Mouse (Mus musculus): ENCODE measurements around the gene Shc1. TPM values are rescaled to one million over a fixed set of nuclear protein-coding genes. Genes with fewer than 3 reads are reported as not detected.
A peak's percentile ranks its signal among the peaks of the same experiment; 100 is the strongest.

The Shc1 gene
- polyA plus RNA-seq, 1 experiment from 2014 or later, result 14.4 TPM

GRCm38 (mm10) chr3:89382033-89382882 is 36.0 kb upstream of the Shc1 start:
- Histone ChIP-seq H3K36me3 (ENCODE audit: control insufficient read depth, insufficient read depth) (no peaks in the 10 kb centered on the region), H3K9ac (replicated peaks; ENCODE audit: low read depth, low read length) (no peak overlapping the region), H3K4me3 (replicated peaks; ENCODE audit: low read length) (no peak overlapping the region), H3K9me3 (ENCODE audit: control insufficient read depth, low read length) (no peaks in the 10 kb centered on the region), H3K4me1 (replicated peaks; ENCODE audit: control insufficient read depth, insufficient read depth, low read length) (peaks cover 12% of the 10 kb centered on the region), H3K27me3 (replicated peaks; ENCODE audit: control insufficient read depth, insufficient read depth, low read length) (no peaks in the 10 kb centered on the region), H3K4me2 (ENCODE audit: low read length) (no peak overlapping the region), H3K27ac (ENCODE audit: low read length) (no peak overlapping the region)
- no peak for ATAC-seq
- WGBS, result 87% methylated on average over 9 of the region's 9 CpGs

- Histone ChIP-seq H3K4me3 (replicated peaks; ENCODE audit: low read length) (no peak overlapping the region), H3K4me2 (ENCODE audit: low read length) (no peak overlapping the region), H3K9me3 (ENCODE audit: control insufficient read depth, low read length) (no peaks in the 10 kb centered on the region), H3K9ac (replicated peaks; ENCODE audit: low read depth, low read length) (no peak overlapping the region), H3K27ac (ENCODE audit: low read length) (no peak overlapping the region), H3K4me1 (replicated peaks; ENCODE audit: control insufficient read depth, insufficient read depth, low read length) (peaks cover 11% of the 10 kb centered on the region), H3K36me3 (ENCODE audit: control insufficient read depth, insufficient read depth) (no peaks in the 10 kb centered on the region), H3K27me3 (replicated peaks; ENCODE audit: control insufficient read depth, insufficient read depth, low read length) (no peaks in the 10 kb centered on the region)
- ATAC-seq, result no peak
- 83% methylated on average over 5 of the region's 5 CpGs for WGBS
Observed at GRCm38 (mm10) chr3:89382950-89383349, 35.3 kb upstream of the Shc1 start.

GRCm38 (mm10) chr3:89383651-89384255 is 34.5 kb upstream of the Shc1 start:
- H3K4me1 ChIP-seq (replicated peaks; ENCODE audit: control insufficient read depth, insufficient read depth, low read length), result peaks cover 9% of the 10 kb centered on the region
- 90% methylated on average over 5 of the region's 5 CpGs for WGBS
- H3K9ac ChIP-seq (replicated peaks; ENCODE audit: low read depth, low read length), result no peak overlapping the region
- no peaks in the 10 kb centered on the region for H3K36me3 ChIP-seq (ENCODE audit: control insufficient read depth, insufficient read depth)
- no peak overlapping the region for H3K4me2 ChIP-seq (ENCODE audit: low read length)
- no peak for ATAC-seq
- H3K27me3 ChIP-seq (replicated peaks; ENCODE audit: control insufficient read depth, insufficient read depth, low read length), result no peaks in the 10 kb centered on the region
- no peak overlapping the region for H3K27ac ChIP-seq (ENCODE audit: low read length)
- H3K9me3 ChIP-seq (ENCODE audit: control insufficient read depth, low read length), result no peaks in the 10 kb centered on the region
- H3K4me3 ChIP-seq (replicated peaks; ENCODE audit: low read length), result no peak overlapping the region

GRCm38 (mm10) chr3:89384331-89385076 is 33.7 kb upstream of the Shc1 start:
- WGBS, result 53% methylated on average over 12 of the region's 12 CpGs

GRCm38 (mm10) chr3:89385451-89385850 is 32.8 kb upstream of the Shc1 start:
- ATAC-seq, result no peak
- Histone ChIP-seq H3K36me3 (ENCODE audit: control insufficient read depth, insufficient read depth) (no peaks in the 10 kb centered on the region), H3K9me3 (ENCODE audit: control insufficient read depth, low read length) (no peaks in the 10 kb centered on the region), H3K27ac (ENCODE audit: low read length) (no peak overlapping the region), H3K4me3 (replicated peaks; ENCODE audit: low read length) (no peak overlapping the region), H3K9ac (replicated peaks; ENCODE audit: low read depth, low read length) (no peak overlapping the region), H3K4me2 (ENCODE audit: low read length) (no peak overlapping the region), H3K27me3 (replicated peaks; ENCODE audit: control insufficient read depth, insufficient read depth, low read length) (no peaks in the 10 kb centered on the region), H3K4me1 (replicated peaks; ENCODE audit: control insufficient read depth, insufficient read depth, low read length) (peaks cover 6% of the 10 kb centered on the region)
- WGBS, result 41% methylated on average over 8 of the region's 11 CpGs

More at GRCm38 (mm10) chr3:89384331-89385076, 33.7 kb upstream of the Shc1 start:
- no peak overlapping the region for H3K4me2 ChIP-seq (ENCODE audit: low read length)
- H3K36me3 ChIP-seq (ENCODE audit: control insufficient read depth, insufficient read depth), result no peaks in the 10 kb centered on the region
- no peak overlapping the region for H3K4me3 ChIP-seq (replicated peaks; ENCODE audit: low read length)
- H3K4me1 ChIP-seq (replicated peaks; ENCODE audit: control insufficient read depth, insufficient read depth, low read length), result peaks cover 6% of the 10 kb centered on the region
- ATAC-seq, result no peak
- H3K27me3 ChIP-seq (replicated peaks; ENCODE audit: control insufficient read depth, insufficient read depth, low read length), result no peaks in the 10 kb centered on the region
- no peaks in the 10 kb centered on the region for H3K9me3 ChIP-seq (ENCODE audit: control insufficient read depth, low read length)
- no peak overlapping the region for H3K27ac ChIP-seq (ENCODE audit: low read length)
- no peak overlapping the region for H3K9ac ChIP-seq (replicated peaks; ENCODE audit: low read depth, low read length)

GRCm38 (mm10) chr3:89386438-89387420 is 31.5 kb upstream of the Shc1 start:
- no peak overlapping the region for H3K9ac ChIP-seq (replicated peaks; ENCODE audit: low read depth, low read length)
- H3K4me3 ChIP-seq (replicated peaks; ENCODE audit: low read length), result no peak overlapping the region
- 59% methylated on average over 17 of the region's 17 CpGs for WGBS
- H3K4me1 ChIP-seq (replicated peaks; ENCODE audit: control insufficient read depth, insufficient read depth, low read length), result peaks cover 18% of the 10 kb centered on the region
- H3K27me3 ChIP-seq (replicated peaks; ENCODE audit: control insufficient read depth, insufficient read depth, low read length), result no peaks in the 10 kb centered on the region
- no peak for ATAC-seq
- no peak overlapping the region for H3K4me2 ChIP-seq (ENCODE audit: low read length)
- H3K9me3 ChIP-seq (ENCODE audit: control insufficient read depth, low read length), result no peaks in the 10 kb centered on the region
- H3K36me3 ChIP-seq (ENCODE audit: control insufficient read depth, insufficient read depth), result no peaks in the 10 kb centered on the region
- H3K27ac ChIP-seq (ENCODE audit: low read length), result no peak overlapping the region

GRCm38 (mm10) chr3:89387632-89388031 is 30.6 kb upstream of the Shc1 start:
- WGBS, result 76% methylated on average over 11 of the region's 11 CpGs

GRCm38 (mm10) chr3:89388134-89388881 is 29.9 kb upstream of the Shc1 start:
- H3K4me3 ChIP-seq (replicated peaks; ENCODE audit: low read length), result no peak overlapping the region
- no peak overlapping the region for H3K27ac ChIP-seq (ENCODE audit: low read length)
- no peak overlapping the region for H3K4me2 ChIP-seq (ENCODE audit: low read length)
- H3K27me3 ChIP-seq (replicated peaks; ENCODE audit: control insufficient read depth, insufficient read depth, low read length), result no peaks in the 10 kb centered on the region
- H3K9me3 ChIP-seq (ENCODE audit: control insufficient read depth, low read length), result no peaks in the 10 kb centered on the region
- no peaks in the 10 kb centered on the region for H3K36me3 ChIP-seq (ENCODE audit: control insufficient read depth, insufficient read depth)
- peak; percentile 16 for ATAC-seq
- H3K9ac ChIP-seq (replicated peaks; ENCODE audit: low read depth, low read length), result no peak overlapping the region
- H3K4me1 ChIP-seq (replicated peaks; ENCODE audit: control insufficient read depth, insufficient read depth, low read length), result peaks cover 34% of the 10 kb centered on the region
- 58% methylated on average over 11 of the region's 11 CpGs for WGBS

More at GRCm38 (mm10) chr3:89387632-89388031, 30.6 kb upstream of the Shc1 start:
- H3K4me1 ChIP-seq (replicated peaks; ENCODE audit: control insufficient read depth, insufficient read depth, low read length), result peaks cover 27% of the 10 kb centered on the region
- no peak for ATAC-seq
- no peak overlapping the region for H3K4me3 ChIP-seq (replicated peaks; ENCODE audit: low read length)
- no peak overlapping the region for H3K27ac ChIP-seq (ENCODE audit: low read length)
- no peak overlapping the region for H3K9ac ChIP-seq (replicated peaks; ENCODE audit: low read depth, low read length)
- H3K27me3 ChIP-seq (replicated peaks; ENCODE audit: control insufficient read depth, insufficient read depth, low read length), result no peaks in the 10 kb centered on the region
- H3K4me2 ChIP-seq (ENCODE audit: low read length), result no peak overlapping the region
- no peaks in the 10 kb centered on the region for H3K9me3 ChIP-seq (ENCODE audit: control insufficient read depth, low read length)
- no peaks in the 10 kb centered on the region for H3K36me3 ChIP-seq (ENCODE audit: control insufficient read depth, insufficient read depth)
